Mouse (Mus musculus): ENCODE data around the gene Ano2.

Ano2 gene

DNA sequence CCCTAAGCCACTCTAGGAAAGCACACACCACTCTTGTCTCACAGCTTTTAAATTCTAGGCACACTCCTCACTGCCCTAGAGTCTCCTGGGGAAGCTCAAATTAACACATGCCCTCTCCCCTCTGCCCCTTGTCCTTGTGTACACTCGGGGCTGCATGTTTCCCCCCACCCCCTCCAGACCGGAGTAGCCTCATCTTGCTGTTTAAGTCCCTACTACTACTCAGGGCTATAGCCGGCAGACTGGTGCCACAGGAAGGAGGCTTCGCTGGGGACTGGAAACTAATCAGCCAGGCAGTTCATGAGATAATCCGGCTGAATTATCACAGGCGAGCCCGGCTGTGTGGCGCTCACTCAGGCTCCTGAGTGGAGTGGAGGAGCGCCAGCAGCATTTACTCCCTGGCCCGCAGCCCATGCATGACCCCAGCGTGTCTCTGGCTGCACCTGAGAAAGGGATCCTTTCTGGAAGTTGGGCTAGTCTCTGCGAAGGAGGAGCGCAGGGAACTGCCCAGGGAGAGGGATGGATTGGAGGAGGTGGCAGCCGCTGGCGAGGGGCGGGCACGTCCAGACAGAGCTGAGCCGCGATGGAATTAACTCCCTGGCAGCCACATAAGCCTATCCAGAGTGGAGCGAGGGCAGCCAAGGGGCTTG lies at the start of gene Ano2:
TSS of gene Ano2 (plus strand) at position 363 of the 647 bp plus-strand sequence.
- DNase-seq (ENCODE audit: low read depth, low spot score) = peak; percentile 71

DNA sequence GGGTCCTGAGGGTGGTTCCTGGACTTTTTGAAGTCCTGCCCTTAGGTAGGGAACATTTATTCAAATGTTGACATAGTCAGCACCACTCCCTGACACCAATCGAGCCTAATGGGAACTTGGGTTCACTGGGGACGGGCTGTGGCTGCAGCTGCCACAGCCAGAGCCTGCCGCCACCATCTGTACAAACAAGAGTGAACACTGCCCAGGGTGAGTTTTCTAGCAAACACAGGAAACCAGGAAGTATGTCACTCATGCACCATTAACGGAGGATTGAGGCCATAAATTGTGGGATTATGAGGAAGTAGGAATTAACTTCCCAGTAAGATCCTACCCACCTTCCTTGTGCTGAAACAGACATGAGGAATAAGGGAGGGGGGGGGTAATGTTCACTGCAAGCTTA lies 49.7 kb upstream of the Ano2 start:
- DNase-seq (ENCODE audit: low read depth, low spot score) = no peak

DNA sequence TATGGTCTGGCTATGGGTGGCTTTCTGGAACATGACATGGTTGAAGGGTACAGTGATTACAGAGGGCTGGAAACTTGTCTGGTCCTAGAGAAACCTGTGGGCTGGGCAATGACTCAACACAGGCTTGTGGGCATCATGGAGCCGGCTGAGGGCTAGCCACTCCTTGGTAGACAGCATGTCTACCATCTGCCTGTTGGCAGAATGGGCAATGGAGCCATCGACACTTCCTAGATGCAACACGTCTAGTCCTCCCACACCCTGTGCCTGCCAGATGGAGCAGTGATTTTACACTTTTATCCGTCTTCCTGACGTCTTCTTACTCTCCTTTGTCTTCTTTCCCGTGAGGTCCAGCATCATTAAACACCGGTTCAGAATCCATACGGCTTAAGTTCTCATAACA lies 49.1 kb upstream of the Ano2 start:
- no peak for DNase-seq (ENCODE audit: low read depth, low spot score)

DNA sequence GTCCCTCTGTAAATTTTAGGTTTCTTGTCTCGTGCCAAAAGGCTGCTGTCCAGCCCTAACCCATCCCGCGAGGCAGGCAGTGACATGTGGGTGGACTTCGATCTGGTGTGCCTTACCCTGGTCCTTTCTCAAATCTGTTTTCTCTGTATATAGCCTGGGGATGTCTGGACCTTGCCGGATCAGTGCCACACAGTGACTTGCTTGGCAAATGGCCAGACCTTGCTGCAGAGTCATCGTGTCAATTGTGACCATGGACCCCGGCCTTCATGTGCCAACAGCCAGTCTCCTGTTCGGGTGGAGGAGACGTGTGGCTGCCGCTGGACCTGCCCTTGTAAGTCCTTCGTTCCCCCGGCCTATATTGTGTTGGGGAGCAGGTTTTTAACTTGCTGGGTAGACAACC lies 41.3 kb upstream of the Ano2 start:
- no peak for DNase-seq (ENCODE audit: low read depth, low spot score)

DNA sequence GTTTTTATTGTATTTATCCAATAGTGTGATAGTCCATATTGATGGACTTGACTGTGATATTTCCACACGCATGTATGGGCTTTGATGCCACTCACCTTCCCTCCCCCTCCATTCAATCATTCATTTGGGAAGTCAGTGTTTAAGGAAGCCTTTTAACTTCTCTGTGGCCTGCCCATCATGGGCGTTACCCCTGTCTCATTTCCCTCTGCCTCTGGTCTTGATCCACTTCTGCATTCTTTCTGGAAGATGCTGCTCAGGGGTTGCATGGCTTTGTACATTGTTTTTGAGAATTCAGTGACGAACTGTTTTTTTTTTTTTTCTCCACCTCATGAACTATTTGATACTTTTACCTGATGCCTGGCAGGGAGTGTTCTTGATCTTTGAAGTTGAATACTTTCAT lies 38.9 kb upstream of the Ano2 start:
- DNase-seq (ENCODE audit: low read depth, low spot score) = no peak

DNA sequence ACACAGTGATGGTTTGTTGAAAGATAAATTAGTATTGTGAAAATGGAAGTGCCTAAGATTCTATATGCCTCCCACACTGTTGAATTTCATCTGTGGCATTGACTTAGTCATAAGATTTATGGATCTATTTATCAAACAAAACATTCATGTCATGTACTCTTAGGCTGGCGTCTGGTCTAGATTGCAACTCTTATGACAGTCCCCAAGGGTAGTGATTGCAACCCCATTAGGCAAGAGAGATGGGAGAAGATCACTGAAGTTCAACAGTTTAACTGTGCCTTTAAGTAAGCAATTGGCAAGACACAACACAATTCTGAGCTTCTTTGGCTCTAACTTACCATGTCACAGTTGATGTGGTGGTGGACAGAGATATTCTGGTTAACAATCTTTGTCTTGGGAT lies 36.8 kb upstream of the Ano2 start:
- no peak for DNase-seq (ENCODE audit: low read depth, low spot score)

DNA sequence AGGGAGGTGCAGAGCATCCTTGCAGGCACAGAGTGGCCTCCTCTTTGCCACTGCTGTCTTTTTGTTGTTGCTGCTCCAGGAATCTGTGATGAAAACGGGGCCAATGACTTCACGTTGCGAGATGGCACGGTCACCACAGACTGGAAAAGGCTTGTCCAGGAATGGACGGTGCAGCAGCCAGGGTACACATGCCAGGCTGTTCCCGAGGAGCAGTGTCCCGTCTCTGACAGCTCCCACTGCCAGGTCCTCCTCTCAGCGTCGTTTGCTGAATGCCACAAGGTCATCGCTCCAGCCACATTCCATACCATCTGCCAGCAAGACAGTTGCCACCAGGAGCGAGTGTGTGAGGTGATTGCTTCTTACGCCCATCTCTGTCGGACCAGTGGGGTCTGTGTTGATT lies 33.3 kb upstream of the Ano2 start:
- DNase-seq (ENCODE audit: low read depth, low spot score) = no peak

DNA sequence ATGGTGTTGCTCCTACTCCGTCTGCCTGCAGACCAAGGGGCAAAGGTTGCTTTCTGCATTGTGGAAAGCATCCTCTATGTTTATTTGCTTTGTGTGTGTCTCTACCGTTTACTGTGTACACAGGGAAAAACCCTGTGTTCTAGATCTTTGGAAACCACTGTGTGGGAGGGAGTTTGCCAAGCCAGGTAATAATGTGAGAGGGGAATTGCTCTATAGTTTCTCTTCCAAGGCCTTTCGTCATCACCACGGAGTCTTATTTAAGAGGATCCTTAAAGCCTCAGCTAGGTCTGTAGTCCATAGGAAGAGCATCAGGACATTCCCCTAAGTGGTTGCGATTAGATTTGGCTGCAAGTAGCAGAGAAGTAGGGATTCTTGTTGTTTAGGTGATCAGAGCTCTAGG lies 32.3 kb upstream of the Ano2 start:
- no peak for DNase-seq (ENCODE audit: low read depth, low spot score)

DNA sequence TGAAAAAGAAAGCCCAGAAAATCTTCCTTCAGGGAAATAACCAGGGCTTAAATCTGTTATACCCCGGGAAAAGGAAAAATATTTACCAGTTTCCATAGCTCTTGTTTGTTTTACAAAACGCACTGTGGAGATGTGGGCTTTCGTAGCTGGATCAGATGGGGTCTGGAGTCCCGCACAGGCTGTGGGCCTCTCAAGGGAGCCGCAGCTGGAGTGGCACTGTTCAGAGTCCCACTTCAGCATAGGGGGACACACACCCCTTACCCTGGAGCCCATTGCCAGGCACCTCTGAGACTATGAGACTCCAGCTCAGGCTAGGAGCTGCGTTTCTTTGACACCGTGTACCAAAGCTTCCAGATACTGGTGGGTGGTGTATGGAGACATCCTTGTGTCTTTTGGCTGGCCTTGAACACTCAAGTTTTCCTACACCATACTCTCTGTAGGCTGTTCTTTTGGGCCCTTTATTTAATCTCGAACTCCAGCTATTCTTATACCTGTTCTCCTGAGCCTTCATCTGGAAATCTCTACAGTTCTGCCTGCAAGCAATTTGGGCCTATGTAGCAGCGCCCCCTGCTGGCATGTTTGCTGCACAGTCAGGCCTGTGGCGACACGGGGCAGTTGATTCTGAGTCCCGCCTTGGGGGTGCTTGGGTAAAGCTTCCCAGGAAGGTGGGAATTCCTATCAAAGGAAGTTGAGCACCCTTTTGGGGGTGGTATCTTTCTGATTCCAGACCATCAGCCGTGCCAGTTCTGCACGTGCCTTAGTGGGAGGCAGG lies 28.9 kb upstream of the Ano2 start:
- DNase-seq (ENCODE audit: low read depth, low spot score) = peak; percentile 51

DNA sequence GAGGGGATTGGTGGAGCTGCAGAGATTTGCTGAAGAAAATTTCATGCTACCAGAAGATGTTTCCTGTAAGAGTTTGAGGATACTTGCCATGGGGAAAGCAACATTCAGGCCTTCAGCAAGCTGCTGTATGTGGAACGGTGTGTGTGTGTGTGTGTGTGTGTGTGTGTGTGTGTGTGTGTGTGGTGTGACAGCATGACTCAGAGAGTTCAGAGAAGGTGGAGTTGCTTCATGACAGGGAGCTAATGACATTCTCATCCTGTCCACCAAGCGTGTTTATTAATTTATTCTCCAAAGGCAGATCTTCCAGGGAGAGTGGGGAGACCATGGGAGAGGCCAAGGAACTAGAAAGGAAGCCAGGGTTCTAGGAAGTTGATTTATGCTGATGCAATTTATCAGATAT lies 26.3 kb upstream of the Ano2 start:
- DNase-seq (ENCODE audit: low read depth, low spot score) = no peak

DNA sequence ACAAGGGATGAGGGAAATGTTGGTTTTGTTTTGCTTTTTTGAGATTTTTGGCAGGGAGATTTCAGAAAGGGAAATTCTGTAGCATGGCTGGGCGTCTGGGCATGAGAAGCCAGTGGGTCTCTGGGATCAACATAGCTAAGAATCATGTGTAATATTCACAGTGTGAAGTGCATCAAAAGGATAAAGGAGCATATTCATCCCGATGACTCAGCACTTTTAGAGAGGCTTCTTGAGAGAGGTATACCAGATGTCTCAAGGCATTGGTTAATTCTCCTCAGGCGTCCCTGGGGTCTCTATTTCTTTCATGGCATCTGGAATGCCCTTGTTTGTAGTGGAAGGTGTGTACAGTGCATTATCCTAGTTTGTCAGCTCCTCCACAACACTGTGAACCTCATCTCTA lies 18.4 kb upstream of the Ano2 start:
- no peak for DNase-seq (ENCODE audit: low read depth, low spot score)

DNA sequence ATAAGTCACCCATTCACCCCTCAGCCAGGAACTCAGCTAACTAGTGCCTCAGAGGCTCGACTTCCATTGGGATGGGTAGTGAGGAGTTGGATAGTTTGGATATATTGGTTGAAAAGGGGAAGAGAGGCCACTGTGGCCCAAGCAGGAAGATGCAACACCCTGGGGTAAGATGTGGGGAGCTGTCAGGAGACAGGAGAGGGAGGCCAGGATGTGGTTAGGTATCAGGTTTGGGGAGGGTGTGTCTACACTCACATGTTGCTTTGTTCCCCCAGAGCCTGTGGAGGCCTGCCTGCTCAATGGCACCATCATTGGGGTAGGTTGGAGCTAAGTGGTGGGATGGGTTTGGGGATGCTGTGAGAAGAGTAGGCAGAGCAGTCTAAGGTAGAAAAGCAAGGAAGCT lies 11.7 kb upstream of the Ano2 start:
- DNase-seq (ENCODE audit: low read depth, low spot score) = no peak

DNA sequence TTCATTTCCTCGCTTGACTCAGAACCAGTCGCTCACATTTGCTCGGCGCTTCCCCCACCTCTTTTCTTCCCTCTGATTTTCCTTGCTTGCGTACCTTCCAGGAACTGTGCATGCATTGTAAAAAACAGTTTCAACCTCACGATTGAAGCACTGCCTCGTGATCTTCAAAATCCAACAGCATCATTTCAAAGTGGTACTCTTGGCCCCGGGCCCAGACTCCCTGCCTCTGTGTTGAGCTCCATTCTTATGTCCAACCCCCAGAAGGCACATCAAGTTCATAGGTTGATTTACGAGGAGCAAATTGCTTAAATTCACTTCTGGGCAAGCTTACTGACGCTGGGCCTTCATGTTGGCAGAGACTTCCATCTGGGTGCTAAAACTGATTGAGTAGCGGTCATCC lies 9.6 kb upstream of the Ano2 start:
- DNase-seq (ENCODE audit: low read depth, low spot score) = no peak

DNA sequence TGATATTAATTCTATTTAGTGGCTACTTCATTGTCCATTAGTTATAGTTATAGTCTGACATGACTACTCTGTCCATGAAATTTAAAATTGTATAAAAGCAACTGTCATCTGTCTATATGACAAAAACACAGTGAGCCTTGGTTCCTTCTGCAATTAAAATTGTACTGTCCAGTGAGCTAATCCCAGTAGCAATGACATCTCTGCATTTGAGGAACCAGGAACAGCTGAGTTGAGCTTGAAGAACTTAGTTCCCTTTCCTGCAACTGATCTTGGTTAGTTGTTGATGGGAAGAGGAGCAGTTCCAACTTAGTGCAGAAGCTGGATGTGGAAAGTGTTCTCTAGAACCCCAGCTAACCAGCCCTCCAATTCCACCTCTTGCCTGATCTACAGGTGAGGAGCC lies 4.8 kb upstream of the Ano2 start:
- DNase-seq (ENCODE audit: low read depth, low spot score) = no peak

DNA sequence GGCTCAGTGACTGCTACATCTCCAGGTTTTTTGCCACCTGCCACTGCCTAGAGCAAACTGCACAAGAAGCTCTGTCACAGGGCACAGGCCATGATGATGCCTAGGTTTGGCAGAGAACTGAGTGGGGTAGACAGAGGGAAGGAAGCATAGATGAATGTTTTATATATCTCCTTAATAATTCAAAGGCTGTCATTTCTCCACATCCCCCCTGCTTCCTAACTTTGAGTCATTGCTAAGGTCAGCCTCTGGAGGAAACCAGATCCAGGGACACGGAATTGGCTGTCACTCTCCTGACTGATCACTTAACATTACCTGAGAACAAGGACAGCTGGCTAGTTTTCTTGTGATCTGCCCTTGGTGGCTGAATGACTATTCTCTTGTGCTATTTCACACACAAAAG lies 2.2 kb upstream of the Ano2 start:
- DNase-seq (ENCODE audit: low read depth, low spot score) = no peak

DNA sequence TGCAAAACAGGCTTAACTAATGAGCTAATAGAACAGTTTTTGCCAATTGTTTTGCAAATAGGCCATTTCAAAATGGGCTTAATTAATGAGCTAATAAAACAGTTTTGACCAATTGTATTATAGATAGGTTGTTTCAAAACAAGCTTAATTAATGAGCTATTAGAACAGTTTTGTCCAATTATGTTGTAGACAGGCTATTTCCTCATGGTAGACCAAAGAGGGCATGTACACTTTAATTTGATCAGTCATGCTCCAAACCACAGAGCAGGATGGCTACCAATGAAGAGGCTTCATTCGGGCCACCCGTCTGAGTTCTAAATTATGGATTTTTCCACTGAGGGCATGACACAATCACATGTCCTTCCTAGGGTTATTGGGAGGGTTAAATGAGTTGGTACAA lies 10.9 kb downstream of the Ano2 start:
- DNase-seq (ENCODE audit: low read depth, low spot score) = no peak

DNA sequence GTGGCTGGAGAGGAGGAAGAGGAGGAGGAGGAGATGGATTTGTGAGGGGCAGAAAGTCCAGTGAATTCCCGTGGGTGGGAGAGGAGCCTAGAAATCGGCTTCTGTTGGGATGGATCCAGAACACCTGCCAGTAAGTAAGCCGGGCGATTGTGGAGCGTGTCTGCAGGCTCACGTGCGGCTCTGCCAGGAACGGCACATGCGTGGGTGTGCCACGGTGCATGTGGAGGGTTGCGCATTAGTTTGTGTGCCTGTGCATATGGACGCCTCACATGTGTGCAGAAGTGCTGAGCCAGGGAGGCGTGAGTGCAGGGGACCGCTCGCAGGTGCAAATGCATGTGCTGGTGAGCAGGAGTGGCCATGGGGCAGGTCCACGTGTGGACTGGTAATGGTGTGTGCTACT lies 21.0 kb downstream of the Ano2 start:
- DNase-seq (ENCODE audit: low read depth, low spot score) = no peak

DNA sequence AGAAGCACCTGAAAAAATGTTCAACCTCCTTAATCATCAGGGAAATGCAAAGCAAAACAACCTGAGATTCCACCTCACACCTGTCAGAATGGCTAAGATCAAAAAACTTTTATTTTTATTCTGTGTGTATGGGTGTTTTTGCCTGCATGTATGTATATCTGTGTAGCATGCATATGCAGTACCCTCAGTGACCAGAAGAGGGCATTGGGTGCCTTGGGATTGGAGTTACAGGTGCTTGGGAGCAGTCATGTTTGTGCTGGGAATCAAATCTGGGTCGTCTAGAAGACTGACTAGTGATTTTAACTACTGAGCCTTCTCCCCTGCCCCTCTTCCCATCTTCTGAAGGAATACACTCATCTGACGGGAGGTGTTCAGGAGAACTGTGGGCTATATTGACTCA lies 36.2 kb downstream of the Ano2 start:
- DNase-seq (ENCODE audit: low read depth, low spot score) = no peak

DNA sequence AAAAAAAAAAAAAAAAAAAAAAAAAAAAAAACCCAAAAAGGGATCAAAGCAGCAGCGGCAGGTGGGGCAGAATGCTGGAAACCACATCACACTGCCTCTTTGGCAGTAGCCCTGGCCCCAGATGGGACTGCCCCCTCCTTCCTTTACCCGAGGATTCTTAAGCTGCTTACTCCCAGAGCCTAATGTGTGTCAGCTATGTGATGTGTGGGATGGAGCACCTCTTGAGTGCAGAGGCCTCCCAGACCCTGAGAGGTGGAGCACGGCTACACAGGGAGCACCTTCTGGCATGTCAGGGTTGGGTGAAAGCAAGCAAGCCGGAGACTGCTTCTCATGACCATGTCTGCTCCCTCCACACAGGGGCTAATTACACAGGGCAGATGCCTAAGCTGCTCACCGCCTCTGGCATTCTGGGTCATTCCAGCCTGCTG lies 37.3 kb downstream of the Ano2 start:
- peak; percentile 80 for DNase-seq (ENCODE audit: low read depth, low spot score)

DNA sequence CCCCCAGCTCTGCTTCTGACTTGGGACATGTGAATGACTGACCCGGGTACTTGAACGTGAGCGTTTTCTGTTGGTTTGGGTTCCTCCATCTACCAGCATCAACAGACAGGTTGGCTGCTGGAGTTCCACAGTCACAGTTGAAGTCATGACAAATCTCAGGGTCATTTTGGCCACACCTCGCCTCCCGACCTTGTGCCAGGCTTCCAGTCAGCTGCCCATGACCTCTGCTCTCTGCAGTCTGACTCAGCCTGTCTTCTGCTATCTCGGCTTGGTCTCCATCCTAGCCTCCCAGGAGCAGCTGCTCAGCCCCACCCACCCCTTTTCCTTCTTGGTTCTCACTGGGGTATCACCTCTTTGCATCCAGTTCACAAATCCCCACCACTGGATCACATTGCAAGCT lies 39.3 kb downstream of the Ano2 start:
- DNase-seq (ENCODE audit: low read depth, low spot score) = no peak

DNA sequence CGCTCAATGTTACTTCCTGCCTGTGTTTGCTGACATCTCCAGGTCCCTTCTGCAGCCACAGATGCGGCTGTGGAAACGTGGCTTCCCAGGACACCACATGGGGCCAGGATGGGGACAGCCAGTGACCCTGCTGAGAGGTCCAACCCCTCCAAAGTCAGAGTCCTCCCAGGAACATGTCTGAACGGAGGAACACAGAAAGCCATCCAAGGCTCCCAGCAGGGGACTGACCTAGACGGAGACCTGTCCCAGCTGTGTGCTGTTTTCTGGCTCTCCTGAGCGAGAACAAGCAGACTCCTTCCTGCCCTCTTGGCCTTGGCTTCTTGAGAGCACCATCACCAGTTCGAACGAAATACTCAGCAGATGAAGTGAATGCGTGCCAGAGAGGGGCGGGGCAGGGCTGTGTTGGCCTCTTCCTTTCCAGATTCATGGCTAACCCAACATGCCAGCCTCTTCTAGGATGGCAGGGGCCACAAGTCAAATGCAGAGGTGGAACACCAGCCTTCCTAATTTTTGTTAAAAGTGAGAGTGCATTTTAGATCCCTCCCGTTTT lies 39.8 kb downstream of the Ano2 start:
- no peak for DNase-seq (ENCODE audit: low read depth, low spot score)

DNA sequence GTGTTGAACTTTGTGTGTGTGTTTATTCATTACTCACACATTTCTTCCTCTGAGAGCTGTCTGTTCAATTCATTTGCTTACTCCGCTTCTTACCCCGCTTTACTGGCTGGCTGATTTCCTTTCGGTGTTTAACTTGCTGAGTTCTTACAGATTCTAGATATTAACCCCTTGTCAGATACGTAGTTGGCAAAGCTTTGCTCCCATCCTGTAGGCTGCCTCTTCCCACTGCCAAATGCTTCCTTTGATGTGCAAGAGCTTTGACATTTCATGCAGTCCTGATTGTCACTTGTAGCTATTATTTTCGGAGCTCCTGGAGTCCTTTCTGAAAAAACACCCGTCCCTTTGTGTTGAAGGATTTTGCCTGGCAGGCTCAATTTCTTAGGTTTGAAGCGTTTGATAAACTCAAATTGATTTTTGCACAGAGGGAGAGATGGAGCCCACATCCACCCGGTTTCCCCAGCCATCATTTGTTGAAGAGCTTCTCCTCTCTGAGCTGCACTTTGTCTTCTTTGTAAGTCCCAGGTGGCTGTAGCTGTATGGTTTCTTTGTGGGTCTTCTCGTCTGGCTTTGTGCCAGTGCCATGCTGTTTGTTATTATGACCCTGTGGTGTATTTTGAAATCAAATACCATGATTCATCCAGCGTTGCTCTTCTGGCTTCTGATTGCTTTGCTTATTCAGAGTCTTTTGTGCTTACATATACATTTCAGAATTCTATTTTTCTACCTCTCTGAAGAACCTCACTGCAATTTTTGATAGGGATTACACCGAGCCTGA lies 47.5 kb downstream of the Ano2 start:
- DNase-seq (ENCODE audit: low read depth, low spot score) = no peak

Data from retina, postnatal 7 days (tissue).